Mouse (Mus musculus) bone marrow, adult 2 months (tissue): ENCODE measurements around the gene Hist1h3e.

Experiments used
- CTCF ChIP-seq: fragments of 200-500 bp; IDR thresholded peaks from 2 replicates; pipeline ENCODE4 v1.5.1; 2011; ENCODE audit warnings: low read length, control low read depth; ENCODE audit not compliant: control insufficient read depth, insufficient read depth
- POLR2A ChIP-seq: fragments of 200-500 bp; IDR thresholded peaks from 2 replicates; pipeline ENCODE4 v1.6.1; 2011; ENCODE audit warnings: low read depth, mild to moderate bottlenecking, control low read depth, low read length, borderline replicate concordance; ENCODE audit not compliant: control insufficient read depth

DNA sequence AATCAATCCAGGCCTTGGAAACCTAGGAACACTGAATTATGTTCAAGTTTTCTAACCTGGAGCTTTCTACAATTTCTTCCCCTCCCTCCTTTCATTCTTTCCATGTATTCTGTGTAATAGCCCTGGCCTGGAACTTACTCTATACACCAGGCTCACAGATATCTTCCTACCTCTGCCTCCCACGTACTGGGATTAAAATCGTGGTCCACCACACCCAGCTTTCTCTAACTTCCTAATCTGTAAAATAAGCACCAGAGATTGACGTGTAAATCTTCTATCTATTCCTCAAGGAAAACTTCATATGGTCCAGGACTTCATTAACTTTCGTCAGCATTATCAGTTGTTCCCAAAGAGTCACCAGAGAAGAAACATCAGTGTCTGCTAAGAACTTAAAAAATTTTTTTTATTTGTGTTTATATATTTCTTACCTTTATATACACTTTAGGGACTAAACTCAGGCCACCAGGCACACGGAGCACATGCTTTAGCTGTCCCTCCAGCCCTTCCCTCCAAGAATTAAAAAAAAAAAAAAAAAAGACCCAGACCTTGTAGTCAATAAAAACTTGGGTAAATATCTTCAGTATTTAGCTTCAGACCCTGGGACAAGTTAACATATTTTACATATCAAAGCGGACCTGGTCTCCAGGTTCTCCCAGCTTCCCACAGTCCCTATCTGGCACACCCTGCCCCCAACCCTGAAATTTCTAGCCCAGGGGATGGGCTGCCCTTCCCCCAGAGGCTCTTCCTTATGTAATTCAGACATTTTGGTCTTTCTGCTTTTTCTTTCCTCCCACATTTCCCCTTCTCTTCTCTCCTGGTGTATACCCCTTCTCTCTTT lies 20.3 kb upstream of the Hist1h3e start:
- TF ChIP-seq CTCF, result no peak
- no peak for TF ChIP-seq POLR2A
